Mouse (Mus musculus) limb, embryonic 11.5 days (tissue): ENCODE results near the gene Ccdc61. TPM values are rescaled to one million over a fixed set of nuclear protein-coding genes. Genes with fewer than 3 reads are reported as not detected.

ENCODE experiments used
- ATAC-seq: fragments of 200-750 bp; cut with Nextera tagmentation; 2 replicates; pipeline ENCODE4 v1.8.0; 2017; ENCODE audit warnings: low read depth; ENCODE audit not compliant: insufficient number of reproducible peaks, low FRiP score, low TSS enrichment
- DNase-seq: peaks from one replicate; pipeline ENCODE4 v3.0.0-alpha.2; 2015; ENCODE audit warnings: low spot score
- H3K27ac ChIP-seq: fragments of 300-500 bp; sonication (generic); replicated peaks from 2 replicates; pipeline ENCODE4 v1.5.1; 2014; ENCODE audit warnings: low read depth, mild to moderate bottlenecking, low read length
- H3K27me3 ChIP-seq: fragments of 300-500 bp; sonication (generic); 2 replicates; pipeline ENCODE4 v1.6.1; 2014; ENCODE audit warnings: mild to moderate bottlenecking, low read length, mixed read lengths; ENCODE audit not compliant: control insufficient read depth, insufficient read depth
- H3K36me3 ChIP-seq: fragments of 300-500 bp; sonication (generic); 2 replicates; pipeline ENCODE4 v1.6.1; 2014; ENCODE audit warnings: mild to moderate bottlenecking, low read length, moderate library complexity, mixed read lengths; ENCODE audit not compliant: control insufficient read depth, insufficient read depth
- H3K4me1 ChIP-seq: fragments of 300-500 bp; sonication (generic); 2 replicates; pipeline ENCODE4 v1.6.1; 2014; ENCODE audit warnings: low read length, mixed read lengths; ENCODE audit not compliant: control insufficient read depth, insufficient read depth
- H3K4me2 ChIP-seq: fragments of 300-500 bp; sonication (generic); 2 replicates; pipeline ENCODE4 v1.6.1; 2014; ENCODE audit warnings: low read depth, mild to moderate bottlenecking, moderate library complexity; ENCODE audit not compliant: severe bottlenecking
- H3K4me3 ChIP-seq: fragments of 300-500 bp; sonication (generic); 2 replicates; pipeline ENCODE4 v1.5.1; 2014; ENCODE audit warnings: low read depth, low read length
- H3K9ac ChIP-seq: fragments of 300-500 bp; sonication (generic); 2 replicates; pipeline ENCODE4 v1.6.1; 2014; ENCODE audit warnings: mild to moderate bottlenecking, low read length
- H3K9me3 ChIP-seq: fragments of 300-500 bp; sonication (generic); 2 replicates; pipeline ENCODE4 v1.6.1; 2016; ENCODE audit warnings: low read length; ENCODE audit not compliant: control insufficient read depth
- WGBS: fragments of 180-500 bp; shearing (Covaris S2); extraction: QIAGEN DNeasy Blood & Tissue Kit; methylation state at CpG from one replicate; pipeline ENCODE4 v1.1.7; 2014; 5-methylcytosine and 5-hydroxymethylcytosine counted together
- polyA plus RNA-seq: library from polyadenylated mRNA; unstranded; fragments of >200 nt; fragmentation: Nextera tagmentation; extraction: Ambion mirVana; gene quantifications from 2 replicates; pipeline ENCODE4 v1.2.1, GENCODE M21; 2014

The Ccdc61 gene
- polyA plus RNA-seq, 1 experiment from 2014 or later, result 23.4 TPM

GRCm38 (mm10) chr7:18948151-18948550 lies 37.9 kb upstream of the Ccdc61 start:
- Histone ChIP-seq H3K4me2 (no peak overlapping the region), H3K4me3 (no peak overlapping the region), H3K4me1 (no peaks in the 10 kb centered on the region), H3K9ac (no peak overlapping the region), H3K27me3 (0 out of 2 replicates have a peak, but pooled peaks cover 3% of the 10 kb centered on the region), H3K36me3 (no peaks in the 10 kb centered on the region), H3K27ac (no peak overlapping the region), H3K9me3 (no peaks in the 10 kb centered on the region)
- WGBS, result 78% methylated on average over 6 of the region's 6 CpGs
- ATAC-seq (no peak), DNase-seq (no peak)

DNA sequence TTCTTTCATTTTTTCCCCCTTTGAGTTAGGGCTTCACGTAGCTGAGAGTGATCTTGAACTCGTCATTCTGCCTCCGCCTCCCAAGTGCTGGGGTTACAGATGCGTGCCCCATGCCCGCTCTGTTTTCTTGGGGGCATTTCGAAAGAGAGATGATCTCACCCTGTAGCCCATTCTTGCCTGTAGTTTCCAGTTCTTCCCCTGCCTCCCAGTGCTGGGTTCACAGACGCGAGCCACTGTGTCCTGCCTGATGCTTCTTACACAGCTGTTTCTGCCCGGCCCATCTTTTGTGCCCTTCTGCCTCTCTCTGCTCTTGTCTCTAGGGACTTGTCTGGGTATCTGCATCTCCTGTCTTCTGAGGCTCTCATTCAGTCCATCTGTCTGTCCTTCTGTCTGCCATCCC lies 32.6 kb upstream of the Ccdc61 start:
- Histone ChIP-seq H3K4me3 (no peak overlapping the region), H3K36me3 (no peaks in the 10 kb centered on the region), H3K27ac (no peak overlapping the region), H3K9ac (no peak overlapping the region), H3K27me3 (0 out of 2 replicates have a peak, but pooled peaks cover 3% of the 10 kb centered on the region), H3K4me2 (no peak overlapping the region), H3K4me1 (no peaks in the 10 kb centered on the region), H3K9me3 (no peaks in the 10 kb centered on the region)
- 52% methylated on average over 9 of the region's 9 CpGs for WGBS
- ATAC-seq (no peak), DNase-seq (no peak)

DNA sequence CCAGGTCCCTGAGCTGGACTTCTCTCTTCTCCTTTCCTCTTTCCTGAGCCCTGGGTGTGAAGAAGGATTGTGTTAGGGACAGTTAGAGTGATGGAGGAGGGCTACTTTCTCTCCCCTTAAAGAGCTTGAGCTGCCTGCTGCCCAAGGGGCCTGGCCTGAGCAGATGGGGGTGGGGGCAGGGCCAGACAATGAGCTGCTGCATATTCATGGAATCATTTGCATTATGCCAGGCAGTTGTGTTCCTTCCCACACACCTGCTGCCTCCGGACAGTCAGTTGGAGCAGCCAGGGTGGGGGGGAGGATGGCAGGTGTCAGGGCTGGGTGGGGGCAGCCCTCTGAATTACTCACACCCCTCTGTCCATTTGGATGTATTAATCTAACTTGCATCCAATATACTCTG lies 32.2 kb upstream of the Ccdc61 start:
- Histone ChIP-seq H3K4me2 (no peak overlapping the region), H3K4me3 (no peak overlapping the region)

GRCm38 (mm10) chr7:18927759-18928158 lies 17.5 kb upstream of the Ccdc61 start:
- DNase-seq (no peak), ATAC-seq (no peak)
- no peak overlapping the region for H3K27ac ChIP-seq
- H3K9ac ChIP-seq, result no peak overlapping the region
- no peaks in the 10 kb centered on the region for H3K9me3 ChIP-seq
- H3K4me3 ChIP-seq, result no peak overlapping the region
- H3K4me1 ChIP-seq, result peaks cover 4% of the 10 kb centered on the region; the same call in 1 of the 2 replicates
- H3K36me3 ChIP-seq, result no peaks in the 10 kb centered on the region
- H3K27me3 ChIP-seq, result peaks cover 48% of the 10 kb centered on the region
- WGBS, result 45% methylated on average over 3 of the region's 3 CpGs
- no peak overlapping the region for H3K4me2 ChIP-seq

More for the DNA sequence above, 32.2 kb upstream of the Ccdc61 start:
- no peak overlapping the region for H3K9ac ChIP-seq
- DNase-seq, result no peak
- no peaks in the 10 kb centered on the region for H3K9me3 ChIP-seq
- no peak for ATAC-seq
- H3K27ac ChIP-seq, result no peak overlapping the region
- 26% methylated on average over 1 of the region's 1 CpGs for WGBS
- H3K36me3 ChIP-seq, result no peaks in the 10 kb centered on the region
- 0 out of 2 replicates have a peak, but pooled peaks cover 3% of the 10 kb centered on the region for H3K27me3 ChIP-seq
- no peaks in the 10 kb centered on the region for H3K4me1 ChIP-seq

GRCm38 (mm10) chr7:18926911-18927310 lies 16.7 kb upstream of the Ccdc61 start:
- H3K4me1 ChIP-seq, result peaks cover 4% of the 10 kb centered on the region; the same call in 1 of the 2 replicates
- H3K4me3 ChIP-seq, result no peak overlapping the region
- H3K27me3 ChIP-seq, result peaks cover 48% of the 10 kb centered on the region
- 55% methylated on average over 6 of the region's 6 CpGs for WGBS
- DNase-seq, result no peak
- no peaks in the 10 kb centered on the region for H3K36me3 ChIP-seq
- no peak overlapping the region for H3K4me2 ChIP-seq
- 0 out of 2 replicates have a peak, but pooled peaks have one; percentile 6 for ATAC-seq
- H3K9me3 ChIP-seq, result no peaks in the 10 kb centered on the region
- no peak overlapping the region for H3K27ac ChIP-seq
- H3K9ac ChIP-seq, result no peak overlapping the region

DNA sequence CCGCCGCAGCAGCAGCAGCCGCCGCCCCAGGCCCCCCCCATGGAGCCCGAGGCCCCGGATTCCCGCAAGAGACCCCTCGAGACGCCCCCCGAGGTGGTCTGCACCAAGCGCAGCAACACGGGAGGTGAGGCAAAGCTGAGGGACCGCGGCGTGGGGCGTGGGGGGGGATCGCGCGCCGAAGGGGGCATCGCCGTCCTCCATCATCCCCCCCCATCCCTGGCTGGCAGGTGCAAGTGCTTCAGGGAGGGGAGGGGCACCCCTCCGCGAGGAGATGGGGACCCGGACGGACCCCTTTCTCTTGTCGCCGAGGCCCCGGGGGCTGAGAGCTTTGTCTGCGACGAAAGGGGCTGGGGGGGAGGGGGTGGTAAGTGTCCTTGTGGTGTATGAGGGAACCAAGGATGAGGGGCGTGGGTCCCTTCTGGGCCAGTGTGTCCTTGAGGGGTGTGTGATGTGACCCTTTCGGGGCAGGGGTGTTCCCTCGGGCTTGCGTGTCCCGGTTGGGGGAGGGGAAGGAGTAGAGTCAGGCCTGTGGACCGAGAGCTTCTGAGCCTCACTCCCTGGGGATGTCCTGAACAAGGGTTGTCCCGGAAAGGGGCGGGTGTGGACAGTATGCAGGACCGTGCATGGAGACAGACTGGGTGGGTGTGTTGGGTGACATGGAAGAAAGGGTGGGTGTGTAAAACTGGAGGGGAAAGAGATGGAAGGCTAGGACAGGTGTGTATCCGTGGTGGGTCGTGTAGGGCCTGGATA lies 16.0 kb upstream of the Ccdc61 start:
- Histone ChIP-seq H3K36me3 (no peaks in the 10 kb centered on the region), H3K27me3 (peaks cover 51% of the 10 kb centered on the region), H3K4me1 (peaks cover 4% of the 10 kb centered on the region; the same call in 1 of the 2 replicates), H3K4me2 (peak overlapping the region; percentile 92), H3K9me3 (no peaks in the 10 kb centered on the region), H3K9ac (peak overlapping the region; percentile 72), H3K4me3 (peak overlapping the region; percentile 44), H3K27ac (no peak overlapping the region)
- WGBS, result 3% methylated on average over 33 of the region's 42 CpGs
- ATAC-seq (peak; percentile 4; the same call in 1 of the 2 replicates), DNase-seq (peak; percentile 32)

GRCm38 (mm10) chr7:18925162-18925938 lies 15.1 kb upstream of the Ccdc61 start, which contains the start of gene Nova2:
Gene Nova2, plus strand, starts transcription at chr7:18925888.
- peaks cover 4% of the 10 kb centered on the region; the same call in 1 of the 2 replicates for H3K4me1 ChIP-seq

DNA sequence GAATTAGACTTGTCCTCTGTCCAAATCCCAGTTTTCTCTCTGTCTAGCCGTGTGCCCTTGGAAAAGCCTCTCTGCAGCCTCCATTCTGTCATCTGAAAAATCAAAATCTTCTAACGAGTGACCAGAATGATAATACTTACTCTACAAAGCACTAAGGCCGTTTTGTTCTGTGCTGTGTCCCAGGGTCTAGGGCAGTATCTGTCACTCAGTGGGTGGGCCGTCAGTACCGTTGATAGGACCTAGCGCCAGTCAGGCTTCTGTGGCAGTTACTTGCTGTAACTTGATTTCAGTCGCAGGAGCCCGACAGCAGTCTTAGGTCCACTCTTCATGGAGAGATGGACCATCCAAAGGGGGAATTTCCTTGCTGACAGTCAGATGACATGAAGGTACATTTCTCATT lies 14.1 kb upstream of the Ccdc61 start:
- Histone ChIP-seq H3K27me3 (peaks cover 51% of the 10 kb centered on the region), H3K9me3 (no peaks in the 10 kb centered on the region), H3K4me2 (no peak overlapping the region), H3K4me1 (peaks cover 4% of the 10 kb centered on the region; the same call in 1 of the 2 replicates), H3K4me3 (no peak overlapping the region), H3K36me3 (no peaks in the 10 kb centered on the region), H3K9ac (no peak overlapping the region), H3K27ac (no peak overlapping the region)
- whole genome bisulfite sequencing, result 15% methylated on average over 8 of the region's 8 CpGs
- ATAC-seq (no peak), DNase-seq (no peak)

More at GRCm38 (mm10) chr7:18925162-18925938, 15.1 kb upstream of the Ccdc61 start, which contains the start of gene Nova2:
- H3K27ac ChIP-seq, result no peak within 1 kb of the TSS
- ATAC-seq (peak; percentile 77), DNase-seq (peak; percentile 86)
- H3K9ac ChIP-seq, result peak within 1 kb of the TSS; percentile 72
- H3K36me3 ChIP-seq, result no peaks in the 10 kb centered on the region
- H3K9me3 ChIP-seq, result no peaks in the 10 kb centered on the region
- peaks cover 51% of the 10 kb centered on the region for H3K27me3 ChIP-seq
- H3K4me2 ChIP-seq, result peak within 1 kb of the TSS; percentile 92
- under 1% methylated on average over 28 of the region's 45 CpGs for WGBS
- H3K4me3 ChIP-seq, result peak within 1 kb of the TSS; percentile 44
